Mouse (Mus musculus) limb, embryonic 14.5 days (tissue): Measurements from ENCODE around the gene Gm49384. TPM values are rescaled to one million over a fixed set of nuclear protein-coding genes. Genes with fewer than 3 reads are reported as not detected.

Source experiments
- ATAC-seq: fragments of 200-750 bp; cut with Nextera tagmentation; 2 replicates; pipeline ENCODE4 v1.8.0; 2017; ENCODE audit warnings: low read depth, moderate number of reproducible peaks, moderate TSS enrichment; ENCODE audit not compliant: low FRiP score
- DNase-seq: peaks from one replicate; pipeline ENCODE4 v3.0.0-alpha.2; 2015; ENCODE audit warnings: low spot score
- H3K27ac ChIP-seq: fragments of 300-500 bp; sonication (generic); replicated peaks from 2 replicates; pipeline ENCODE4 v1.5.1; 2014; ENCODE audit warnings: low read depth, mild to moderate bottlenecking, low read length, moderate library complexity, mixed read lengths
- H3K27me3 ChIP-seq: fragments of 300-500 bp; sonication (generic); 2 replicates; pipeline ENCODE4 v1.6.1; 2014; ENCODE audit warnings: low read length, mixed read lengths; ENCODE audit not compliant: control insufficient read depth, insufficient read depth
- H3K36me3 ChIP-seq: fragments of 300-500 bp; sonication (generic); 2 replicates; pipeline ENCODE4 v1.6.1; 2014; ENCODE audit warnings: mild to moderate bottlenecking, low read length, moderate library complexity, mixed read lengths; ENCODE audit not compliant: control insufficient read depth, insufficient read depth
- H3K4me1 ChIP-seq: fragments of 300-500 bp; sonication (generic); 2 replicates; pipeline ENCODE4 v1.6.1; 2014; ENCODE audit warnings: antibody characterized with exemption, low read length, mixed read lengths; ENCODE audit not compliant: control insufficient read depth, insufficient read depth
- H3K4me2 ChIP-seq: fragments of 300-500 bp; sonication (generic); replicated peaks from 2 replicates; pipeline ENCODE4 v1.6.1; 2014; ENCODE audit warnings: low read depth, mild to moderate bottlenecking, low read length, moderate library complexity; ENCODE audit not compliant: severe bottlenecking
- H3K4me3 ChIP-seq: fragments of 300-500 bp; sonication (generic); replicated peaks from 2 replicates; pipeline ENCODE4 v1.5.1; 2014; ENCODE audit warnings: low read length
- H3K9ac ChIP-seq: fragments of 300-500 bp; sonication (generic); 2 replicates; pipeline ENCODE4 v1.6.1; 2014; ENCODE audit warnings: mild to moderate bottlenecking, low read depth, low read length, moderate library complexity; ENCODE audit not compliant: severe bottlenecking
- H3K9me3 ChIP-seq: fragments of 300-500 bp; sonication (generic); 2 replicates; pipeline ENCODE4 v1.6.1; 2016; ENCODE audit warnings: low read length; ENCODE audit not compliant: control insufficient read depth
- POLR2A ChIP-seq: fragments of 200-500 bp; IDR thresholded peaks from 2 replicates; pipeline ENCODE4 v1.8.0; 2012; ENCODE audit warnings: inconsistent platforms, mild to moderate bottlenecking, moderate library complexity, borderline replicate concordance; ENCODE audit not compliant: insufficient read depth, insufficient read length; ENCODE audit errors: extremely low read depth
- WGBS: fragments of 180-500 bp; shearing (Covaris S2); extraction: QIAGEN DNeasy Blood & Tissue Kit; methylation state at CpG from one replicate; pipeline ENCODE4 v1.1.7; 2014; 5-methylcytosine and 5-hydroxymethylcytosine counted together
- polyA plus RNA-seq, 2 experiments: library from polyadenylated mRNA; depleted of rRNA in 1 of 2; stranded (reverse) in 1 of 2; unstranded in 1 of 2; fragments of >200 nt; fragmentation: Nextera tagmentation in 1 of 2; extraction: Ambion mirVana in 1 of 2; gene quantifications; 2 replicates each; pipeline versions ENCODE4 v1.2.1 to v1.2.3; 2012 to 2014

Gene Gm49384
- polyA plus RNA-seq, 2 experiments = 10.0 to 19.3 TPM

- ATAC-seq = 0 out of 2 replicates have a peak, but pooled peaks have one; percentile 11
- Histone ChIP-seq H3K4me2 (peak overlapping the region; percentile 65), H3K36me3 (no peaks in the 10 kb centered on the region), H3K27me3 (no peaks in the 10 kb centered on the region), H3K9ac (peak overlapping the region; percentile 89), H3K27ac (peak overlapping the region; percentile 73), H3K4me3 (peak overlapping the region; percentile 61), H3K4me1 (peaks cover 4% of the 10 kb centered on the region), H3K9me3 (no peaks in the 10 kb centered on the region)
- DNase-seq = no peak
- no peak for TF ChIP-seq POLR2A
- WGBS = 6% methylated on average over 3 of the region's 3 CpGs
Observed at GRCm38 (mm10) chr12:69241405-69241770, 37.3 kb upstream of the Gm49384 start.

GRCm38 (mm10) chr12:69240876-69241275, 36.8 kb upstream of the Gm49384 start, which contains the start of gene Klhdc1:
TSS of gene Klhdc1 (plus strand) at chr12:69241176.
- peak within 1 kb of the TSS; percentile 61 for H3K4me3 ChIP-seq
- peak within 1 kb of the TSS; percentile 89 for H3K9ac ChIP-seq
- H3K9me3 ChIP-seq = no peaks in the 10 kb centered on the region
- WGBS = 60% methylated on average over 6 of the region's 6 CpGs
- no peak for ATAC-seq
- H3K4me1 ChIP-seq = peaks cover 4% of the 10 kb centered on the region
- no peaks in the 10 kb centered on the region for H3K27me3 ChIP-seq
- peak within 1 kb of the TSS; percentile 73 for H3K27ac ChIP-seq
- no peak for DNase-seq
- peak within 1 kb of the TSS; percentile 65 for H3K4me2 ChIP-seq
- TF ChIP-seq POLR2A = no peak
- H3K36me3 ChIP-seq = no peaks in the 10 kb centered on the region

- Histone ChIP-seq H3K4me3 (no peak overlapping the region), H3K27me3 (no peaks in the 10 kb centered on the region), H3K9me3 (no peaks in the 10 kb centered on the region), H3K27ac (no peak overlapping the region), H3K9ac (no peak overlapping the region), H3K36me3 (no peaks in the 10 kb centered on the region), H3K4me2 (no peak overlapping the region), H3K4me1 (peaks cover 4% of the 10 kb centered on the region)
- no peak for ATAC-seq
- no peak for DNase-seq
- TF ChIP-seq POLR2A = no peak
- 45% methylated on average over 3 of the region's 3 CpGs for WGBS
Observed at GRCm38 (mm10) chr12:69238284-69238683, 34.2 kb upstream of the Gm49384 start.

GRCm38 (mm10) chr12:69235782-69236181, 31.7 kb upstream of the Gm49384 start:
- H3K9me3 ChIP-seq = no peaks in the 10 kb centered on the region
- no peak overlapping the region for H3K27ac ChIP-seq
- DNase-seq (no peak), ATAC-seq (no peak)
- TF ChIP-seq POLR2A = no peak
- WGBS = 91% methylated on average over 6 of the region's 6 CpGs
- no peaks in the 10 kb centered on the region for H3K4me1 ChIP-seq
- no peaks in the 10 kb centered on the region for H3K36me3 ChIP-seq
- no peaks in the 10 kb centered on the region for H3K27me3 ChIP-seq
- H3K4me2 ChIP-seq = no peak overlapping the region
- no peak overlapping the region for H3K4me3 ChIP-seq
- no peak overlapping the region for H3K9ac ChIP-seq

GRCm38 (mm10) chr12:69229251-69229650, 25.2 kb upstream of the Gm49384 start:
- Histone ChIP-seq H3K9ac (no peak overlapping the region), H3K36me3 (peaks cover 5% of the 10 kb centered on the region; the same call in 1 of the 2 replicates), H3K4me1 (peaks cover 10% of the 10 kb centered on the region; the same call in 1 of the 2 replicates), H3K4me2 (no peak overlapping the region), H3K27ac (no peak overlapping the region), H3K9me3 (no peaks in the 10 kb centered on the region), H3K4me3 (no peak overlapping the region), H3K27me3 (no peaks in the 10 kb centered on the region)
- 65% methylated on average over 2 of the region's 2 CpGs for WGBS
- DNase-seq (no peak), ATAC-seq (no peak)
- TF ChIP-seq POLR2A = no peak

GRCm38 (mm10) chr12:69227776-69228466, 23.9 kb upstream of the Gm49384 start, which contains the start of gene Pole2:
TSS of gene Pole2 (minus strand) at chr12:69228195.
- Histone ChIP-seq H3K27me3 (no peaks in the 10 kb centered on the region), H3K9ac (peak within 1 kb of the TSS; percentile 60), H3K9me3 (no peaks in the 10 kb centered on the region), H3K4me3 (peak within 1 kb of the TSS; percentile 51), H3K27ac (peak within 1 kb of the TSS; percentile 87), H3K36me3 (peaks cover 8% of the 10 kb centered on the region), H3K4me1 (peaks cover 10% of the 10 kb centered on the region; the same call in 1 of the 2 replicates), H3K4me2 (peak within 1 kb of the TSS; percentile 50)
- ATAC-seq (peak; percentile 97), DNase-seq (peak; percentile 87)
- TF ChIP-seq POLR2A = peak; percentile 44; the same call in 1 of the 2 replicates
- WGBS = under 1% methylated on average over 37 of the region's 37 CpGs
